Mouse (Mus musculus) E14TG2a.4 (cell line): ENCODE results near the gene Neurl1b.

ENCODE experiments used
- CTCF ChIP-seq: conservative IDR thresholded peaks from 2 replicates; pipeline ENCODE4 v1.5.1; 2014; ENCODE audit warnings: low read length
- NANOG ChIP-seq: IDR thresholded peaks from 2 replicates; pipeline ENCODE4 v1.6.1; 2014; ENCODE audit warnings: borderline replicate concordance, low read length, mixed read lengths

- TF ChIP-seq CTCF = no peak
- no peak for TF ChIP-seq NANOG
Observed at GRCm38 (mm10) chr17:26441024-26441423, 26.4 kb downstream of the Neurl1b start.
